Mouse (Mus musculus) C2C12 (cell line): ENCODE measurements at regions not wholly inside any gene's neighbourhood (a gene's known extent, or its start where the extent isn't known, plus 50 kb on each side); places are given as distances from the start of the nearest gene placed in this dataset.

Experiments
- CEBPB ChIP-seq: IDR thresholded peaks from one replicate; pipeline ENCODE4 v1.6.1; 2011; ENCODE audit warnings: low read depth, mild to moderate bottlenecking, control low read depth, moderate library complexity
- CTCF ChIP-seq: IDR thresholded peaks from one replicate; pipeline ENCODE4 v1.5.1; 2011; ENCODE audit not compliant: control insufficient read depth, insufficient read depth, insufficient read length
- FOSL1 ChIP-seq: IDR thresholded peaks from one replicate; pipeline ENCODE4 v1.8.0; 2011; ENCODE audit warnings: mild to moderate bottlenecking, low read length; ENCODE audit not compliant: poor library complexity, insufficient read depth, severe bottlenecking
- MAX ChIP-seq: IDR thresholded peaks from one replicate; pipeline ENCODE4 v1.6.1; 2011; ENCODE audit warnings: mild to moderate bottlenecking, control low read depth
- MYOD1 ChIP-seq: IDR thresholded peaks from one replicate; pipeline ENCODE4 v1.6.1; 2011; ENCODE audit warnings: low read depth; ENCODE audit not compliant: control insufficient read depth, insufficient read length
- MYOG ChIP-seq: IDR thresholded peaks from one replicate; pipeline ENCODE4 v1.6.1; 2011; ENCODE audit not compliant: control insufficient read depth, insufficient read length; ENCODE audit errors: extremely low read depth
- USF1 ChIP-seq: IDR thresholded peaks from one replicate; pipeline ENCODE4 v1.6.1; 2011; ENCODE audit warnings: low read depth, mild to moderate bottlenecking, control low read depth, moderate library complexity

DNA sequence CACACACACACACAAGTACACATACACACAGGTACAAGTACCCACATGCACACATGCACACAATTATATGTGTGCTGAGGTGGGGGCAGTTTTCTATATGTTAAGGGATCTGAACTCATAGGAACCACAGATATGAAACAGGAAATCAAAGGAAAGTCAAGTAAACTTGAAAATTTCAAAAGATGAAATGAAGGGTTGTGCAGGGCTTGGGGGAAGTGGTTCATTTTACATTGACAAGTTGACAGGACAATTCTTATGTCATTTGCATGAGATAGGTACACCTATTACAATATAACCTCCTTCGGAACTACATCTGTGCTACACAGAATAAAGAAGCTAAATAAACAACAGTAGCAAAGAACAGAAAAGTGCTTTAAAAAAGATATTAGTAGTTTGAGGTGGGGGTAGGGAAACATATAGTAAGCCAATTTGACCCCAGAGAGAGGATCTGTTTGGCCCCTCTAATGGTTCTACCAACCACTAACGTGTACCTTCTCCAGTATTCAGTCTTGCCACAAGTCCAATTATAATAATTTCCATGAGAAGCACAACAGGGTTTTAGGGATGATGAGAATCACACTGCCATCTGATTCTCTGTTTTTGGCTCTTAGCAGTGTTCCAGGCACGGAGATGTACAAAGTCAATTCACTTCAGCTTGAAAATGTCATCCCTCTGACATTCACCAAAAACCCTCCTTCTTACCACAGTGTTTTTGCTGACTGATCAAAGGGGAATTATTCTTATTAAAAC lies 51.7 kb upstream of the Lin7a start:
- TF ChIP-seq CTCF (no peak), USF1 (no peak), MYOD1 (no peak), MAX (no peak), MYOG (no peak), CEBPB (no peak), FOSL1 (no peak)
